Mouse (Mus musculus) kidney, postnatal 25 days (tissue): Measurements from ENCODE around the gene Cnbd2.
"Not testable (repeated sequence)": the region's sequence is repeated elsewhere in the genome, so short reads cannot be mapped to it uniquely, and the experiment has no call there.

Source experiments
- DNase-seq, 2 experiments: peaks; one replicate each; pipeline ENCODE4 v3.0.0; 2021; ENCODE audit warnings: mixed read lengths in 2 of 2

Cnbd2 gene

GRCm38 (mm10) chr2:156393155-156393828 lies 81.2 kb downstream of the Cnbd2 start:
- DNase-seq = no peak

- DNase-seq = no peak
Measured at GRCm38 (mm10) chr2:156394282-156394681, 82.2 kb downstream of the Cnbd2 start.

- no peak for DNase-seq
Measured at GRCm38 (mm10) chr2:156396096-156396495, 84.0 kb downstream of the Cnbd2 start.

- no peak for DNase-seq
Measured at GRCm38 (mm10) chr2:156397988-156398387, 85.9 kb downstream of the Cnbd2 start.

GRCm38 (mm10) chr2:156399485-156399884 lies 87.4 kb downstream of the Cnbd2 start:
- no peak for DNase-seq

GRCm38 (mm10) chr2:156401331-156401730 lies 89.2 kb downstream of the Cnbd2 start:
- DNase-seq = peak; percentile 20 to 67

- no peak for DNase-seq
Measured at GRCm38 (mm10) chr2:156402036-156402435, 89.9 kb downstream of the Cnbd2 start.

- no peak for DNase-seq
Measured at GRCm38 (mm10) chr2:156406987-156407386, 94.9 kb downstream of the Cnbd2 start.

GRCm38 (mm10) chr2:156408168-156408567 lies 96.1 kb downstream of the Cnbd2 start:
- DNase-seq = no peak

GRCm38 (mm10) chr2:156411348-156411747 lies 99.2 kb downstream of the Cnbd2 start:
- not testable (repeated sequence) for DNase-seq

- DNase-seq = no peak
Measured at GRCm38 (mm10) chr2:156414996-156415395, 102.9 kb downstream of the Cnbd2 start.

- no peak for DNase-seq
Measured at GRCm38 (mm10) chr2:156415674-156416073, 103.6 kb downstream of the Cnbd2 start.

- no peak for DNase-seq
Measured at GRCm38 (mm10) chr2:156417194-156417593, 105.1 kb downstream of the Cnbd2 start.

GRCm38 (mm10) chr2:156418467-156418866 lies 106.4 kb downstream of the Cnbd2 start:
- DNase-seq = no peak

- no peak for DNase-seq
Measured at GRCm38 (mm10) chr2:156420327-156420693, 108.2 kb downstream of the Cnbd2 start.

GRCm38 (mm10) chr2:156420694-156421380 lies 108.7 kb downstream of the Cnbd2 start, which contains the start of gene Epb41l1:
Gene Epb41l1 (plus strand): TSS chr2:156420909.
- DNase-seq = peak; percentile 72 to 87

GRCm38 (mm10) chr2:156421381-156422110 lies 109.4 kb downstream of the Cnbd2 start:
- peak; percentile 41 to 67 for DNase-seq

GRCm38 (mm10) chr2:156422631-156423030 lies 110.5 kb downstream of the Cnbd2 start:
- DNase-seq = no peak

- DNase-seq = no peak
Measured at GRCm38 (mm10) chr2:156423672-156424071, 111.6 kb downstream of the Cnbd2 start.
